Mouse (Mus musculus) layer of hippocampus, adult 18-20 months (tissue): Measurements from ENCODE around the gene Magi1. TPM values are rescaled to one million over a fixed set of nuclear protein-coding genes. Genes with fewer than 3 reads are reported as not detected.

Experiments used
- DNase-seq, 2 experiments: peaks; one replicate each; pipeline ENCODE4 v3.0.0; 2022; ENCODE audit warnings: low spot score in 2 of 2
- total RNA-seq, 2 experiments: library from RNA; stranded (reverse); gene quantifications; 2 replicates each; pipeline ENCODE4 v1.2.3; 2021

Magi1 gene
- total RNA-seq, 2 experiments from 2014 or later, result 45.0 to 46.1 TPM

- DNase-seq, result no peak
These were observed 372.3 kb downstream of the Magi1 start for GRCm38 (mm10) chr6:93911420-93911819.

DNA sequence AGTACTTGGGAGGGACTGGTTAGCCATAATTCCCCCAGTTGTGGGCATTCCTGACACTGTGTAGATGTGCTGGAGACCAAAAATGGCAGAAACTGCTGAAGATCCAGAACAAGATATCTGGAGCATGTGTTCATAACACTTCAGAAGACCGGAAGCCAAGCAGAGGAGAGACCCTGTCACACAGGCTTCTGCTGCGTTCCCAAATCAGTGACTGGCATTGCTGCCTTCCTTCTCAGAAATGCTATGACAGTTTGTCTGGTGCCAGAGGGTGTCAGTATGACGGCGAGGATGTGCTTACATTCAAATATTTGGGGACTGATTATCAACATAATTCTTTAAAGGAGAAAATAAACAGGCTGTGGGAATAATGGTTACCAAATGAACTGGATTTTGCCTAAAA, 373.7 kb downstream of the Magi1 start:
- no peak for DNase-seq

DNA sequence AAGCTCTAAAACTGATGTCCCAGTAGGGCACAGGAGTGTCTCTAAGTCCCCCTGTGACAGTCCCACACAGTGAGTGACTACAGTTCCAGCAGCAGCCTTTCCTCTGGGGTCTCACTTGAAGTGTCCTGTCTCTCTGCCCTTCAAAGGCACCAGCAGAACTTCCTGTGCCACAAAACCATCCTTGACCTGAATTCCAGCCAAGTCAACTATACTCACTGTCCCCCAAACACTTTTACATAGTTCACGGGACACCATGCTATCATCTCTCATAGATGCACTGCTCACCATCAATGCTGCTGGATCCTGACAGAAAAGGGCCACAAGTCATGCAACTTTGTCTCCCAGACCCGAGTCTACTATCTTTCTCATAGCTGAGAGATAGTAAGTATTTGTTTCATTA, 378.7 kb downstream of the Magi1 start:
- DNase-seq, result no peak

DNA sequence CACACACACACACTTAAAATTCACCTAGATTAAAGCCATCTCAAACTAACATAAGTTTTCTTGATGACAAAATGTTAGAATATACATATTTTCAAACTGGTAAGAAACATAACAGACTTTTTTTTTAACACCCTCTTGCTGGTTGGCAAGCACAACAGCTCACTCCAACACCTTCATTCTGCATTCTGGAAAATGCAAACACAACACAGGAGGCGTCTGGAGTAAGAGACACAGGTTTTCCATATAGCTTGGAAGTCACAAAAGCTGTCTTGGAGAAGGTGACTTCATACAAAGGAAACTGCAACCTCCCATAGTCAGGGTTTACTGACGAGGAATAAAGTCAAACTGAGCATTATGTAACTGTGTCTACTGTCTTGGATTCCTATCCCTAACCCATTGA, 381.5 kb downstream of the Magi1 start:
- no peak for DNase-seq

DNA sequence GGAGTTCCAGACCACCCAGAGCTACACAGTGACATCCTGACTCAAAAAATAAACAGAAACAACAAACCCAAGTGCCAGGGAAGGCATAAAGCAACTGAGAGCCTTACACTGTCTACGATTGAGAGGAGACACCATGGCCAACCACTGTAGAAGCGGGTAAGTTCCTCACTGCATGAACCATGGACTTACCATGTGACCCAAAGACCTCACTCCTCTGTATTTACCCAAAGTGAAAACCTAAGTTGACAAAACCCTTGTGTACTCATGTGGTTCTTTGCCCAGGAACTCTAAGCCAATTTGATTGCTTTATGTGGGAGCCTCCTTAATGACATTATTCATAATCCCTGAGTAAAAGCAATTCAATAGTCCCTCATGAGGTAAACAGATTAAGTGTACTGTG, 382.3 kb downstream of the Magi1 start:
- no peak for DNase-seq

GRCm38 (mm10) chr6:93897512-93897911, 386.2 kb downstream of the Magi1 start:
- no peak for DNase-seq

- no peak for DNase-seq
These were observed 388.0 kb downstream of the Magi1 start for GRCm38 (mm10) chr6:93895721-93896120.

- DNase-seq, result no peak
These were observed 389.8 kb downstream of the Magi1 start for GRCm38 (mm10) chr6:93893956-93894355.

- no peak for DNase-seq
These were observed 390.8 kb downstream of the Magi1 start for GRCm38 (mm10) chr6:93892922-93893321.

- no peak for DNase-seq
These were observed 393.7 kb downstream of the Magi1 start for GRCm38 (mm10) chr6:93890011-93890410.

- DNase-seq, result no peak
These were observed 406.4 kb downstream of the Magi1 start for GRCm38 (mm10) chr6:93877337-93877736.

- no peak for DNase-seq
These were observed 408.8 kb downstream of the Magi1 start for GRCm38 (mm10) chr6:93874936-93875335.

DNA sequence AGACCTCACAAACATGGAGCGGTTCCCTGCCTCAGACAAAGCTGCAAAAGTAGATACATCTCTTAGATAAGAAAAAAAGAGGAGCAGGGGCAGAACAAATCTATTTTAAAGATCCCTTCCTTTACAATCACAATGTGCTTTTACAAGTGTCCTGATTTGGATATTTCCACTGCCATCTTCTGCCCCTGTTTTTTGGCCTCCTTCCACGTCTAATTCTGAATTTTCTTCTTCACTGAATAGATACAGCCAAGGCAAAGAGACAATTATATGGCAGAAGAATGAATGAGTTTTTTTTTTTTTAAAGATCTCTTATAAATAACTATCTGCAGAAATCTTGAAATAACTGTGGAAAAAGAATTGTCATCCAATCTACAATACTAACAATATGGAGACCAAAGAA, 409.3 kb downstream of the Magi1 start:
- DNase-seq, result no peak

DNA sequence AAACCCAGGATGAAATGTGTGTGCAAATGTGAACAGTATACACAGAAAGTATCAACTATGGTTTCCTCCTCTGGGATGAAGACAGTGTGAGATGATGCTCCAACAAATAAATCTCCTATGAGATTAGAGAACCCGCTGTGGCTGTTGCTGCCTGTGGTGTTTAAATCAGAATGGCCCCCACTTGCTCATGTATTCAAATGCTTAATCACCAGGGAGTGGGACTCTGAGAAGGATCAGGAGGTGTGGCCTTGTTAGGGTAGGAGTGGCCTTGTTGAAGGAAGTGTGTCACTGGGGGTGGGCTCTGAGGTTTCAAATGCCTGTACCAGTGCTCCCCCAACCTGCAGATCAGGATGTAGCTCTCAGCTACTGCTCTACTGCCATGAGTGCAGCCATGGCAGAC, 410.2 kb downstream of the Magi1 start:
- DNase-seq, result no peak

GRCm38 (mm10) chr6:93871516-93871915, 412.2 kb downstream of the Magi1 start:
- no peak for DNase-seq

DNA sequence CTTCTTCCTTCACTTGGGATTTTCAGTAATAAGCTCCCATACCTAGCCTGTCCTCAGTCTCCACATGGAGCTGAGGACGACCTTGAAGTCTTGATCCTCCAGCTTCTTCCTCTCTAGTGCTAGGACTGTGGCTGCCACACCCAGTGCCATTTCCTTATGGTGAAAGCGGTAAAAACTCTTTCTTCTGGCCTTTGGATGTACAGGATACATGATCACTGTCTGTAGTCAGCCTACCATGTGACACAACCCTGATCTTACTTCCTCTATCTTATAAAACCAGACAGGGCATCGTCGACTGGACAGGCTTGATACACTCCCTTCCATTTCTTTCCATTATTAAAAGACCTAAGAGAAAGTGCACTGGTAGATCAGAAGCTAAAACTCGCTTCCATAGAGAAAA, 413.7 kb downstream of the Magi1 start:
- no peak for DNase-seq

DNA sequence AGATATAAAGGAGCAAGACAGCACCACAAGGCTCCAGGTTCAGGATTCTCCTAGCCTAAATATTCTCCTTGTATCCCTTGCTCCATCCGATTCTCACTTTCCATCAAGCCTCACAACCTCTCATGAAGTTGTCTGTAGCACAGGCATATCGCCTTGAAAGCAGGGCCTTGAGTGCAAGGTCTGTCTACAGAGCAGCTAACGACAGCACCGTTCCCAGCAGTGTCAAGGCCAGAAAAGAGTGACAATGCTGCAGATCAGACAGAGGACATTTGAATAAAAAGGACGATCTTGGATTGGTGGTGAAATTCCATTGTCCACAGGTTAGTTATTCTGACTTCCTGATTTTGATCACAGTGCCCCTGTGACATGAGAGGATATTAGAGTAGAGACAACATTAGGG, 421.5 kb downstream of the Magi1 start:
- no peak for DNase-seq

DNA sequence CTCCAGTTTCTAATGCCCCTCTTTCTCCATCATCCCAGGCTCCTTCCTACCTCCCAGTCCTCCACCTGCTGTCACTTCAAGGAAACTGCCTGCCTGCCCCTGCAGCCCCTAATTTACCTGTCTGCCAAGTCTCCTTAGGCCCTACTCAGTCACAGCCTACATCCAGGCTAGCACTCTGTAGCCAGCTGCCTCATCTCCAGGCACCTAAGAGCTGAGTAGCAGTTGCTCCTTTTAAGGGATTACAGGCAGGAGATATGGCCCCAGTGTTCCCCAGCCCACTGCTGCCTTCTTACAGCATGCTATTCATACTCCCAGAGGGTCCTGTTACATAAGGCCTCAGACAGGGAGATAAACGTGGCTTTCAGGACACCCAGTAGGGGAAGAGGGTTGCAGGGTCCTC, 426.9 kb downstream of the Magi1 start:
- DNase-seq, result no peak

GRCm38 (mm10) chr6:93855806-93856641, 427.7 kb downstream of the Magi1 start:
- peak in 1 of 2 experiments; percentile 34 for DNase-seq

DNA sequence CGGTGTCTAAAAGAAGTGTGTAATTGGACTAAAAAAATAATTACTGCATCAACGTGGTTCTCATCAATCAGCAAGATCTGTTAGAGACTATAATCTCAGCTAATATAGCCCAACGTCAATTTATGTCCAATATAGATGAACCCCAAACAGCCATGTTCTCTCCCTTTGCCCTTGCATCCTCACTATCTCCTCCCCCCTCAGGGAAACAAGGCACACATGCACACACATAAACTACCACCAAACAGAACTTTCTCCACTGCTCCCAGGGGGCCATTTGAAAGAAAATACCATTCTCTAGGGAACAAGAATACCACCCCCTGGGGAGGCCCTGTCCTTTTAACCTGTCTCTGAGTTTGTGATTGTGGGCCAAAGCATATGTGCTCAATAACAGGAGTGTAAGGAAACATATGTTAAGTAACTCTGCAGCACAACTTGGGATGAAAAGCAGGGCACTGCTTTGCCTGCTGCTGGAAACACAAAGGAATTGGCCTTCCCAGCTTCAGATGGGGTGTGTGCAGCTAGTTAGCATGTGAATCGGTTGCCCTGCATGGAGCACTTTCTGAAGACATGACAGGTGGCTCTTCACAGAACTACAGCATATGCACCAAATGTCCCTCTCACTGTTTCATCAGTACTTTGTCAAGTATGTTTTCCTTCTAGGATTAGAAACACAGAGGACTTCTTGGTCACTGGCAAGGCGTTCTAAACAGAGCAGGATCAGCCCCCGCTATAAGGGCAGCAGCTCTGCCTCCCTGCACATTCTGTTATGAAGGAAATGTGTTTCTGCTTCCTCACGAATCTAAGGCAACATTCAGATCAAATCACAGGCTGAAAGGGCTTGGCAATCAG, 434.6 kb downstream of the Magi1 start:
- peak in 1 of 2 experiments; percentile 29 for DNase-seq

DNA sequence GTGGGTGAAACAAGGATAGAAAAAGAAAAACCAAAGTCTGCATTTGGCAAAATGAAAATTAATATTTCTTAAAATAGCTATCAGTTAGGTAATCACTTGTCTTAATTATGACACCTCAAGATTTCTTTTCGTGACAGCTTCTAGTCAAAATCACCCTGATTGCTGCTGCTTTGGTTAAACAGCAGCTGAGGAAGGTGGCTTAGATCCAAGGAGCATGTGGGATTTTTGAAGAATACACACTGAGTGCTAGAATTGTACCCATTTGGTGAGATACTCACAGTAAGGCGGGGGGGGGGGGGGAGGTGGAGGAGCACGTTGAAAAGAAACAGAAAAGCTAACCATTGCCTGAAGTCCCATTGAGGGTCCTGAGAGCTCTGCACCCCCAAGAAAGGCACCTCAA, 438.2 kb downstream of the Magi1 start:
- DNase-seq, result peak in 1 of 2 experiments; percentile 49

DNA sequence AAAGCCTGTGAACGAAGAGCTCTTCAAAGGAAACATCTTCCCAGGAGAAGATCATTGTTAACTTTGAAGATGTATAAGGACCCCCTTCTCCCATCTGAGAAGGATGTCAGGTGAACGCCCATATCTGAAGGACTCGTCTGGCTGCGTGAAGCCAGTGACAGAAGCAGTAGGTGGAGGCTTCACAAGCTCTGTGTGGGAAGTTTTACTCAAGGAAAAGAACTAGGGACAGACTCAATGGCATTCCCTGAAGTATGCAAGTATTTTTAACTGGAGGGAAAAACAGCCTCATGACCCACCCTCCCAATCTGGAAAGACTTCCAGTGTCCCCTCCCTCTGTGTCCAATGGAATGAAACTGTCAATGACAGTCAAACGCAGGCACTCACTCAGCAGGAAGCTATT, 438.6 kb downstream of the Magi1 start:
- DNase-seq, result no peak
